Mouse (Mus musculus) spleen, adult 2 months (tissue): ENCODE measurements around the gene Bcl6.

Source experiments
- CTCF ChIP-seq: fragments of 200-500 bp; IDR thresholded peaks from 2 replicates; pipeline ENCODE4 v1.5.1; 2011; ENCODE audit warnings: mild to moderate bottlenecking, inconsistent platforms; ENCODE audit not compliant: insufficient read depth, insufficient read length, insufficient replicate concordance; ENCODE audit errors: extremely low read depth
- POLR2A ChIP-seq: fragments of 200-500 bp; IDR thresholded peaks from 2 replicates; pipeline ENCODE4 v1.6.1; 2011; ENCODE audit warnings: low read depth, low read length, inconsistent platforms

DNA sequence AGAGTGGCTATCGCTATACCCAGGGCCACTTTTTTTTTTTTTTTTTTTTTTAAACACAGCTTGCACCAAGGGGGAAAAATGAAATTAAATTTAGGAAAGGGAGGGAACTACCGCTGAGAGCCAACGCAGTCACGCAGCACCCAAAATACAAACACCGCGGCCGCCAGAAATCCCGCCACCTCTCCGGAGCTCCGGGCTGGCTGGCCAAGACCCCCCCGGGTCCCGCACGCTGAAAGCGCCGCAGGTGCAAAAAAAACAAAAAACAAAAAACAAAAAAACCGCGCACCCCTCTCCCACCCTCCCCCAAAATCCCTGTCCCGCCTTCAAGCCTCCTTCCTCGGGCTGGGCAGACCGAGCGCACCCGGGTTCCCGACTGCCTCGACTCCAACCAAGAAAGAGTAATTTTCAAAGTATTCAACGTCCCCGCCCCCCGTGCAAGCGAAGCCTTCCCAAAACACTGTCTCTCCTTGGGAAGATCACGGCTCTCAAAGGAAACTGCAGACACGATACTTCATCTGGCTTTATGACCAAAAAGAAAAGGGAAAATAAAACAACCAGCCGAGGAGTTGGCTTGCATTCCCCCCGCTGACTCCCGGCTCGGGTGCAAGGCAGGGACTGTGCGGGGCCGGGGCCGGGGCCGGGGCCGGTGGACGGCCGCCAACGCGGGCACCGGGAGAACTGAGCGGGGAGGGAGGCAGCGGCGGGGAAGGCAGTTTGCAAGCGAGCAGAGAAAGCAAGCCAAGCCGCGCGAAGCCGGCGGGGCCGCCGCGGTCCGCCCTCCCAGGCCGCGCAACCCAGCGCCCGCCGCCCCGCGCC lies 1.1 kb downstream of the Bcl6 start:
- TF ChIP-seq POLR2A (no peak), CTCF (no peak)
